Mouse (Mus musculus) lung, embryonic 14.5 days (tissue): ENCODE results near the gene Stam2. TPM values are rescaled to one million over a fixed set of nuclear protein-coding genes. Genes with fewer than 3 reads are reported as not detected.

ENCODE experiments used
- ATAC-seq: fragments of 200-750 bp; cut with Nextera tagmentation; 2 replicates; pipeline ENCODE4 v1.8.0; 2017; ENCODE audit warnings: mild to moderate bottlenecking, moderate TSS enrichment, moderate library complexity; ENCODE audit not compliant: insufficient read depth
- DNase-seq: peaks from one replicate; pipeline ENCODE4 v3.0.0-alpha.2; 2015
- H3K27ac ChIP-seq: fragments of 300-500 bp; sonication (generic); 2 replicates; pipeline ENCODE4 v1.5.1; 2014; ENCODE audit warnings: low read depth, mild to moderate bottlenecking, moderate library complexity
- H3K27me3 ChIP-seq: fragments of 300-500 bp; sonication (generic); 2 replicates; pipeline ENCODE4 v1.6.1; 2014; ENCODE audit warnings: low read length, control low read depth; ENCODE audit not compliant: insufficient read depth
- H3K36me3 ChIP-seq: fragments of 300-500 bp; sonication (generic); 2 replicates; pipeline ENCODE4 v1.6.1; 2014; ENCODE audit warnings: control low read depth; ENCODE audit not compliant: insufficient read depth
- H3K4me1 ChIP-seq: fragments of 300-500 bp; sonication (generic); 2 replicates; pipeline ENCODE4 v1.6.1; 2014; ENCODE audit warnings: antibody characterized with exemption, control low read depth; ENCODE audit not compliant: insufficient read depth
- H3K4me2 ChIP-seq: fragments of 300-500 bp; sonication (generic); 2 replicates; pipeline ENCODE4 v1.6.1; 2014; ENCODE audit warnings: mild to moderate bottlenecking
- H3K4me3 ChIP-seq: fragments of 300-500 bp; sonication (generic); 2 replicates; pipeline ENCODE4 v1.5.1; 2014; ENCODE audit warnings: low read depth, low read length
- H3K9ac ChIP-seq: fragments of 300-500 bp; sonication (generic); 2 replicates; pipeline ENCODE4 v1.6.1; 2014
- H3K9me3 ChIP-seq: fragments of 300-500 bp; sonication (generic); 2 replicates; pipeline ENCODE4 v1.6.1; 2016; ENCODE audit warnings: low read depth, low read length, control low read depth
- CTCF ChIP-seq: IDR thresholded peaks from 2 replicates; pipeline ENCODE4 v1.5.1; 2016; ENCODE audit warnings: antibody characterized with exemption, low read depth
- WGBS: fragments of 180-500 bp; shearing (Covaris S2); extraction: QIAGEN DNeasy Blood & Tissue Kit; methylation state at CpG from one replicate; pipeline ENCODE4 v1.1.7; 2014; 5-methylcytosine and 5-hydroxymethylcytosine counted together
- polyA plus RNA-seq: library from polyadenylated mRNA; unstranded; fragments of >200 nt; fragmentation: Nextera tagmentation; extraction: Ambion mirVana; gene quantifications from 2 replicates; pipeline ENCODE4 v1.2.1, GENCODE M21; 2014

Stam2 gene
- polyA plus RNA-seq, 1 experiment from 2014 or later = 37.1 TPM

- Histone ChIP-seq H3K4me3 (no peak overlapping the region), H3K4me2 (peak overlapping the region; percentile 98), H3K4me1 (no peaks in the 10 kb centered on the region), H3K9me3 (no peaks in the 10 kb centered on the region), H3K9ac (no peak overlapping the region), H3K27ac (no peak overlapping the region), H3K27me3 (peaks cover 19% of the 10 kb centered on the region), H3K36me3 (no peaks in the 10 kb centered on the region)
- WGBS = 9% methylated on average over 6 of the region's 6 CpGs
- no peak for ATAC-seq
- no peak for TF ChIP-seq CTCF
- peak; percentile 23 for DNase-seq
Observed at GRCm38 (mm10) chr2:52676913-52677303, 65.2 kb downstream of the Stam2 start.

- no peak for TF ChIP-seq CTCF
- peak within 1 kb of the TSS; percentile 55 for H3K9ac ChIP-seq
- no peaks in the 10 kb centered on the region for H3K4me1 ChIP-seq
- H3K36me3 ChIP-seq = no peaks in the 10 kb centered on the region
- peak; percentile 61 for DNase-seq
- H3K27me3 ChIP-seq = peaks cover 19% of the 10 kb centered on the region
- under 1% methylated on average over 42 of the region's 77 CpGs for WGBS
- ATAC-seq = peak; percentile 87
- peak within 1 kb of the TSS; percentile 65 for H3K4me3 ChIP-seq
- H3K4me2 ChIP-seq = peak within 1 kb of the TSS; percentile 98
- no peaks in the 10 kb centered on the region for H3K9me3 ChIP-seq
- no peak within 1 kb of the TSS for H3K27ac ChIP-seq
Observed at GRCm38 (mm10) chr2:52676023-52676912, 65.8 kb downstream of the Stam2 start, which contains the start of gene Cacnb4. Cacnb4 (minus strand) TSS chr2:52676831.

GRCm38 (mm10) chr2:52675278-52675987 lies 66.6 kb downstream of the Stam2 start:
- no peak for DNase-seq
- Histone ChIP-seq H3K4me3 (peak overlapping the region; percentile 65), H3K9me3 (no peaks in the 10 kb centered on the region), H3K27ac (no peak overlapping the region), H3K27me3 (peaks cover 19% of the 10 kb centered on the region), H3K4me1 (no peaks in the 10 kb centered on the region), H3K36me3 (no peaks in the 10 kb centered on the region), H3K9ac (peak overlapping the region; percentile 55), H3K4me2 (peak overlapping the region; percentile 98)
- 1% methylated on average over 41 of the region's 42 CpGs for WGBS
- TF ChIP-seq CTCF = no peak
- peak; percentile 55 for ATAC-seq

GRCm38 (mm10) chr2:52674886-52675277 lies 67.2 kb downstream of the Stam2 start:
- no peaks in the 10 kb centered on the region for H3K4me1 ChIP-seq
- peak overlapping the region; percentile 98 for H3K4me2 ChIP-seq
- no peaks in the 10 kb centered on the region for H3K36me3 ChIP-seq
- H3K27me3 ChIP-seq = peaks cover 19% of the 10 kb centered on the region
- under 1% methylated on average over 19 of the region's 19 CpGs for WGBS
- H3K9ac ChIP-seq = no peak overlapping the region
- no peak for TF ChIP-seq CTCF
- H3K27ac ChIP-seq = no peak overlapping the region
- peak; percentile 66 for DNase-seq
- ATAC-seq = no peak
- H3K9me3 ChIP-seq = no peaks in the 10 kb centered on the region
- H3K4me3 ChIP-seq = peak overlapping the region; percentile 65

- no peak overlapping the region for H3K27ac ChIP-seq
Observed at GRCm38 (mm10) chr2:52673172-52673571, 68.9 kb downstream of the Stam2 start.

GRCm38 (mm10) chr2:52670733-52671132 lies 71.3 kb downstream of the Stam2 start:
- Histone ChIP-seq H3K4me1 (no peaks in the 10 kb centered on the region), H3K4me2 (no peak overlapping the region)

More at GRCm38 (mm10) chr2:52673172-52673571, 68.9 kb downstream of the Stam2 start:
- ATAC-seq (no peak), DNase-seq (no peak)
- no peak overlapping the region for H3K4me2 ChIP-seq
- no peak overlapping the region for H3K4me3 ChIP-seq
- H3K27me3 ChIP-seq = peaks cover 19% of the 10 kb centered on the region
- 82% methylated on average over 1 of the region's 1 CpGs for WGBS
- H3K9ac ChIP-seq = no peak overlapping the region
- no peaks in the 10 kb centered on the region for H3K4me1 ChIP-seq
- TF ChIP-seq CTCF = no peak
- no peaks in the 10 kb centered on the region for H3K36me3 ChIP-seq
- H3K9me3 ChIP-seq = no peaks in the 10 kb centered on the region

GRCm38 (mm10) chr2:52668480-52668879 lies 73.6 kb downstream of the Stam2 start:
- TF ChIP-seq CTCF = no peak
- no peaks in the 10 kb centered on the region for H3K27me3 ChIP-seq
- no peaks in the 10 kb centered on the region for H3K36me3 ChIP-seq
- DNase-seq (no peak), ATAC-seq (no peak)
- no peak overlapping the region for H3K9ac ChIP-seq
- H3K4me1 ChIP-seq = no peaks in the 10 kb centered on the region
- H3K9me3 ChIP-seq = no peaks in the 10 kb centered on the region
- 86% methylated on average over 6 of the region's 6 CpGs for WGBS
- H3K27ac ChIP-seq = no peak overlapping the region
- H3K4me2 ChIP-seq = no peak overlapping the region
- H3K4me3 ChIP-seq = no peak overlapping the region

More at GRCm38 (mm10) chr2:52670733-52671132, 71.3 kb downstream of the Stam2 start:
- WGBS = 82% methylated on average over 5 of the region's 5 CpGs
- peaks cover 17% of the 10 kb centered on the region for H3K27me3 ChIP-seq
- H3K4me3 ChIP-seq = no peak overlapping the region
- no peak for TF ChIP-seq CTCF
- H3K9me3 ChIP-seq = no peaks in the 10 kb centered on the region
- no peaks in the 10 kb centered on the region for H3K36me3 ChIP-seq
- no peak overlapping the region for H3K27ac ChIP-seq
- H3K9ac ChIP-seq = no peak overlapping the region
- ATAC-seq = no peak
- no peak for DNase-seq
